Mouse (Mus musculus) gastrocnemius, postnatal 10 days (tissue): ENCODE measurements at regions not wholly inside any gene's neighbourhood (a gene's known extent, or its start where the extent isn't known, plus 50 kb on each side); places are given as distances from the start of the nearest gene placed in this dataset.

Source experiments
- DNase-seq: peaks from one replicate; pipeline ENCODE4 v3.0.0; 2021; ENCODE audit warnings: mixed read lengths

DNA sequence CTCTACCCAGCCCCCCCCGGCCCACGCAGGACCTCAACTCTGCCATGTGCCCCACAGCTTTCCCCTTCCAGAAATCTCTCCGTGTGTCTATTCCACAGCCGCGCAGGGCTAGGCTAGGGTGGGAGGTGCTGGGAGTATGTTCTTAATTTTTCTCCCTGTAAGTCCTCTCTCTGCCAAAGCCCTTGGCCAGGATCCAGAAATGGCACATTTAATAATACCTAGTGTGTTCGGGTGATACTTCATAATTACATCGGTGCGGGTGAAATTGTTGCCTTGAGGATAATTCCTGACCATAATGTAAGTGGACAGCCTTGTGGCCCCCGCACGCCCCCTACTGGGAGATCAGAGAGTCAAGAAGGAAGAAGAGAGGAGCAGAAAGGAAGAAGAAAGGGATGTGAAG lies 1093.5 kb downstream of the Mrps31 start:
- DNase-seq: peak; percentile 66

DNA sequence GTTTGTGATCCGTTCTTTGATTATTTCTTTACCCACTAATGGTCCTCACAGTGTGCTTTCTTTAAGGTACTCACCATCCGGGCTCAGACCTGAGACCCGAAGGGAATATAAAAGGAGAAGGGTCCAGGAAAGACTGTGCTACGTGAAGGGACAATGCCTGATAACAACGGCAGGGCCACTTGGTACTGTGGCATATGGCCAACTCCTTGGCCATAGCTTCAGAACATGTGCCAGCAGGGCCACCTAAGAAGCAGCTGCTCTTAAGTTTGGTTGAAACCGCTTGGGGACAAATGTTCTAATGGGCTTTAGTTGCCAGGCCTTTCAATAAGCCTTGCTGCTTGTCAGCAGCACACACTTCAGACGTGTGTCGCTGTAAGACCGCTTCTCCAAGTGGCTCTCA lies 1094.1 kb downstream of the Mrps31 start:
- no peak for DNase-seq

DNA sequence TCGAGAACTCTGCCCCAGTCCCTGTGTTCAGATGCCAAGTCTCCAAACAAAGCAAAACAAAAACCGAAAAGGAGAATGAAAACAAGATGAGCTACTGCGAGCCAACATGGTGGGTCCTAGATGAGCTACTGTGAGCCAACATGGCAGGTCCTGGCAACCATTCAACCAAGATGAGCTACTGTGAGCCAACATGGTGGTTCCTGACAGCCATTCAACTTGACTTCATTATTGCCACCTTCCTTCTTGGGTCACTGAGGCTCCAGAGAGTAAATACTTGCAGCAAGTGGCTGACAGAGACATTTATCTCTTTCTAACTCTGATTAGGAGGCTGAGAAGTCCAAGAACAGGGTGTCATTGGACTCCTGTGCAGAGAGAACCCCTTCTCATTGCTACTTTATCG lies 1094.8 kb downstream of the Mrps31 start:
- no peak for DNase-seq

DNA sequence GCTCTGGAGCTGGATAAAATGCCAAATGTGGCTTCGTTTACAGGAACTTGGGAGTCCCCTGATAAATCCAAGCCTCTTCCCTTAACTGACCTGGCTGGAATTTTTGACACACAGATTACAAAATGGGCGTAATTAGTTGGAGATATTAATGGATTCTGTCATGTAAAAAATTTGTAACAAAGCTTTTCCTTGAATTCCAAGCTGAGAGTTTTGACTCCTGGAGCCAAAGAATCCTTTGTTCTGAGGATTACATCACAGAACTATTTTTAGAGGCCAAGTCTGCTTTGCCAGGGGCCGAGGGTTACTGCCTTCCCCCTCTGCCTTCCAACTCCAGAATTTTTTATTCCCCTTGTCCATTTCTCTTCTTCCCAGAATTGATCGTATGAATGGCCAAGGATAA lies 1096.5 kb downstream of the Mrps31 start:
- DNase-seq: no peak

DNA sequence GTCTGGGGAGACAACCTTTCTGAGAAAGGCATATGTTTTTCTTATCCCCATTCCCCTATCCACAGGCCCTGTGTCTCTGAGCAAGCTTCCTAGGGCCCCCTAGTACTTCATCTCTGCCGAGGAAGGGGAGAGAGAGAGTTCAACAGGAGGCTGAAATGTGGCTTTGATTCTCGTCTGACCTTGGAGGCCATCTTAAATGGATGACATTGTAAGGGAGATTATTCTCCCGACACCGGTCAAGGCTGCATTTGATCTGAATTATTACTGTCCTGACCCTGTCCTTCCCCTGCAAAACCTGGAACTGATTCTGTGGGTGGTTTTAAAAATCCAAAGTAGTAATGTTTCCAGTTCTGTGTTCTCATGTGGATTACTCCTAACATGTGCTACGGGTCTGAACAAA lies 1098.9 kb downstream of the Mrps31 start:
- no peak for DNase-seq

DNA sequence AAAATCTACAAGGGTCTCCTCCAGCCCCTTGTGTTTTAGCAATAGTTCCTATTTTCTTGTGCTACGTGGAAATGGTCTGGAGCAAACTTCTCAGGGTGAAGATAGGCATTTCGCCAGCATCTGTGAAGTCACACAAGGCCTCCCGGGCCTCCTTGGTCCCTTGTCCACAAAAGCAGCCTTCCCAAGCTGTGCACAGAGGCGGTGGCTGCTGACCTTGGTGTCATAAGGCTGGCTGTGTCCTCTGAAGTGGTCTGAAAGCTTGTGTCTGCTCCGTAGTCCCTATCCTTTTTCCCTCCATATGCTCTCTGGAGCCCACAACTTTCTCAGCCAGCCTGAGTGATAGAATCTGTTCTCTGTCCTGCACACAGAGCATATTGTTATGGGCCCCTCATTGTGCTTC lies 1099.4 kb downstream of the Mrps31 start:
- DNase-seq: no peak

DNA sequence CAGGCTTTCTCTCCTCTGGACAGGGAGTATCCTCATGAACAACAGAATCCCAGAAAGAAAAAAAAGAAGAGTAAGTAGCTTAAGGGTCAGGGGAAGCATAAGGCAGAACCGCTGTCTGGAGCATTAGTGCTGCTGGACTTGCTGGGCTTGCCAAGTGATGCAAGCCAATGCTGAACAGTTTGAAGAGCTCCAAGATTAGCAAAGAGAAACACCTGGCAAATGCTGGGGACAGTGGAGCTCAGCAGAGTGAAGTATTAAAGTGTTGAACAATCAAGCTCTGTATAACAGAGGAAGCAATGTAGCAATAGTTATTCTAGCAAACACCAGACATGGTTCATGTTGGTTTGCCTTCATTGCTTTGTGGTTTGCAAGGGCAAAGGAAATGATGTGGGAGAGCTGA lies 1100.1 kb downstream of the Mrps31 start:
- no peak for DNase-seq

DNA sequence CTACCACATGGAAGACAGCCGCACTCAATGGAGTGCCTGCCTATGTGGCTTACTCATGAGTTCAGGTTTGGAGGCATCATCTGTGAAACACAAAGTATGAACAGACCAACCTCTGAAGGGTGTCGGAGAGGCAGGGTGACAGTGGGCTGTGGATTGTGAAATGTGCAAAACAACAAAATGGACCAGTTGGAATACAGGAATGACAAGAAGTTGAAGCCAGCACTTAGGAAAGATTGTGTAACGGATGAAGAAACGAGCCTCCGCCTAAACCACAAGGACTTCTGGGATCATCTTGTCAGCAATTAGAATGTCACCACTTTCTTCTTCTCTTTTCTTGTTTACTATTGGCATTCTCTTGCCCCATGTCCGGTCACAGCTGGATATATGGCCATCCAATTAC lies 1100.6 kb downstream of the Mrps31 start:
- no peak for DNase-seq

DNA sequence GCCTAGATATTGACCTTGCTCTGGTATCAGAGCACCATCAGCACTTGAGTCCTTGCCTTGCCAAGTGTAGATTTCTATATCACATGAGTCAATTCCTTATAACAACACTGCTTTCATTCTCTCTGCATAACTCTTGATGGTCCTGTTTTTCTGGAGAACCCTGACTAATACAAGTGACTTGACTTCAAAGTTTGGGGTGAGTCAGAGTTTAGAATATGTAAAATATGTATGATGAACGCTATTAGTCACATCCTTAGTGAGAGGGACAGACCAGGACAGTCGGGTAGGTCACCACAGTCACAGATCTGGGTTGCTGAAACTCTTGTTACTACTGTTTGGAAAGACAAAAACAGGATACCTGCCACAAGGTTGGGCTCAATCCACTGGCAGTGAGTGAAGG lies 1105.3 kb downstream of the Mrps31 start:
- no peak for DNase-seq

DNA sequence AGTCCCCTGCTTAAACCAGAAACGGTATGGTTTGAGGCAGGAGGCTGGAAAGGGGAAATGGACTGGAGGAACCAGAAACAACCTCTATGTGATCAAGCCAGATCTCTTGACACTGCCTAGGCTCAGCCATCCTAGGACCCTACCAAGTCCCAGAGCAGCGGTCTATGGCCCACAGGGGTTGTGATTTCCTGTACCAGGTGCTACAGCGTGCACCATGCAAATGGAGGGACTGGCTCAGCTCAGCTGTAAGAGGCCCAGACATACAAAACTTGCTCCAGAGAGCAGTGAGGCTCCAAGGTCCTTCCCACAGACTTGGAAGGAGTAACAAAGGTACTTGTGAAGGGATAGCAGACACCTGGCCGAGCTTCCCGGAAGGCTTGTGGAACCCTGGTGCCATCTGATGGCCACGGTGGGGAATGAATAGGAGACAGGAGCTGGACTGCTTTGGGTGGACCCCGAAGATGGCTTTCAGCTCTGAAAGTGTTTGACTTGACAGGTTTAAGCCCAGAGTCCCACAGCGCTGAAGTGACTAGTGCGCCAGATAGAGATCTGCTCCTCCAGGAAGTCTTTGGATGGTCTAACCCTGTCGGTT lies 1120.5 kb downstream of the Mrps31 start:
- no peak for DNase-seq

DNA sequence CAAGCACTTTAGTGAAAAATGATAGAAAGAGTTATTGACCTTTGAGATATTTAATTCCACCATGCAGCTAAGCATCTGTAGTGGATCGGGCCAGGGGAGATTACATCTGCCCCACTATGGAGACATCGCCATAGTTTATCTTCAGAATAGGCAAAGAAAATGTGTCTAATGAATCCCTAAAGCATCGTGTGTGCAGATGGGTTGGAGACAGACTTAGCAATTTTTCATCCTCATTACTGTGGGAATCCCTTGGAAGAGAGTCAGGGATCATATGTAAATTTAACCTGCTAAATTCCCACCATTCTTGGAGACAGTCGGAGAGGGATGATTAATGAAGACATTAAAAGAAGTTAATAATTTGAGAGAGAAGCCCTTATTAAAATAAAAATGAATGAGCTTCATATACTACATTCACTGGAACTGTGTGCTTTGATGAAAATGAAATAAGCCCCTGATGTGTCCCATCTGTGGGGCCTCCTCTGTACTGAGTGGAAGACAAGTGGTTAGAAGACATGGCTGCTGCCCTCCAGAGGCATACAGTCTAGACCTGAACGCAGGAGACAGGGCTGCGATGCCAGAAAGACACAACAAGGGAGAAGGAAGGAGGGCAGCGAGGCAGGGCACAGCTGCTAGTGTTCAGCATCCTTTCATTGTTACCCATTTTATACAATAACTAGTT lies 1126.7 kb downstream of the Mrps31 start:
- DNase-seq: no peak

DNA sequence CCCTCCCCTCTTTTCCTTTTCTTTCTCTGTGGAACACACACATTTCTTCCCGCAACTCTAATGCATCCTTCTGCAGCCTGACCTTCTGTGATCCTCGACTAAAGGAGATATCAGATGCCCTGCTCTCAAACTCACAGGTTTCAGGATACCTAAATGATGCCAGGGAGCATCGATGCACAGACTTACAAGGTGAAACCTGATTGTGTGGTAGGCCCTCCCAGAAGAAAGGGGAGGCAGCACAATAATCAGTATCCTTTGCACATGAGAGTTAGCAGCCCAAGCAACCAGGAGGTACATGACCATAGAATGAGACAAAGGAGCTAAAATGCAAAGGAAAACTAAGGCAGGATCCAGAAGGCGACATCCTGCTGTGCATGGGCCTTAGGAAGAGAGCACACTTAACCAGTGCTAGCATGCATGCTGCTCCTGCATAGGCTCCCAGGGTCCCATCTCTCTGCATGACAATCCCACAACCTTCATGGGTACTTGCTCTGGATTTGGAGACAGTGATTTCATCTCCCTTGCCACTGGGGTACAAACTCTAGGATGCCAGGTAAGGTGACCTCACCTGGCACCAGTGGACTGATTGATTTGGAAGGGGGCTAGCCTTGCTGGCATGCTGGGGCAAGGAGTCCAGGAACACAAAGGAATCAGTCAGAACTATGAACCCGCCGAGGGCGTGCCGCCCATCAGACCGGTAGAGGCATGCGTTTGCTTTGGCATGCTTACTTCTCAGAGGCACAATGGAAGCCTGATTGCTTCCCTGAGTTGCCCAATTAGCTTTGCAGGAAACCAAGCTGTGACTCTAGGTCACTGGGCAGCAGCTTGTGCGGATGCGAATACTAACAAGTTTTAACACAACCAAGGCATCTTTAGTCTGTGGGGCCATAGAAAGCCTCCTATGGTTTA lies 1142.7 kb downstream of the Mrps31 start:
- no peak for DNase-seq

DNA sequence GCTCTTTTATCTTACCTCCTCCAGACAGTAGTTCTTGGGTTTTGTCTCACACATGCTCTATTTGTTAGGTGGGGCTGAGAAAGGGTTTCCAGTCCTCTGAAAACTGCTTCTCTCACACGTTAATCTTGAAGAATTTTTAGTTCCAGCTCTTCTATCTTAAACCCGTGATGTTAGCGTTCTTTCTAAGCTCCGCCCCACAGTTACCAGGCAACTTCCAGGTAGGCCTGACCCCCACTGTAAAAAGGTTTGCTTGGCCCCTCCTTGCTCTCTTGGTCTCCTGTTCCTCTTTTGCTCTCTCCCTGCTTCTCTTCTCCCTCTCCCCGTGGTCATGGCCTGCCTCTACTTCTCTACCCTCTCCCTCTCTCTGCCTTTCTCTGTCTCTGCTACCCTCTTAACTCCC lies 1149.7 kb downstream of the Mrps31 start:
- DNase-seq: no peak

DNA sequence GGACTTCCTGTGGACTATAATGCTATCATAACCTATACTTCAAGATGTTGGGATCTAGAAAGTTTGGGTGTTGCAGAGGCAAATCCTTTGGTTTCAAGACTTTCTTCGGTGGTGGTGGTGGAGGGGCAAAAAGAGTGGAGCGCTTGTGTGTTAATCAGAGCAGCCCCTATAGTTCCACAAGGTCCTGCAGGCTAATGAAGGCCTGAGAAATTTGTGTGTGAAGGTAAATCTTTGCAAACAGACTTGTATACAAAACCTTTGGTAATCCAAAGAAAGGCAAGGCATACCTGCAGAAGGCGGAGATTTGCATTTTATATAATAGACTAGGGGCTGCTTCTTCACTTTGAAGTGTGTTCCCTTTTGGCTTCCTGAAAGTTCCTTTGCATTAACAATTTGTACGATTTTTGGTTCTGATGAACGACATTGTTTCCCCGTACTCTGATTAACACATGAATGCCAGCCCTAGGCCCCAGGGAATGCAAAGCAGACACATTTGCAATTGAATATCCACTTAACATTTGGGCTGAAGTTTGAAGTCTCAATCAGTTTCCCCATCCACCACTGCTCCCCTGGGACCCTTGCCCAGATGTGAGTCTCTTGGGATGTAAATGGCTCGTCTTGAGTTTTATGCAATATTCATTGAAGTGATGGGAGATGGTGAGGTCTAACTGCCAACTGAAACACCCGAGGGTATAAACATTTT lies 1150.7 kb downstream of the Mrps31 start:
- DNase-seq: no peak

DNA sequence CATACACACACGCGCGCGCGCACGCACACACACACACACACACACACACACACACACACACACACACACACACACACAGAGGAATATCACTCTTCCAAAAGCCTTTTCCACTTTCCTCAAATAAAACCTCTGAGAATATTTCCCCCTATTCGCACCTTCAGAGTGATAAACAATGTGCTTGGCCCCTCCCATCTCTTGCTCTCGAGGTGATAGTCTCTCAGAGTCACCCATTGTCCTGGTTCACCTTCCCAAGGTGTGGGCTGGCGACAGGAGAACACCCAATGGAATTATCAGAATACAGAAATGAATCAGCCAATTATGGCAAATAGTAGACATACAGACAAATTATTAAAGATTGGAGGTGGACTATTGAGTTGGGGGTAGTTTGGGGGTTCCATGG lies 1151.3 kb downstream of the Mrps31 start:
- DNase-seq: no peak

DNA sequence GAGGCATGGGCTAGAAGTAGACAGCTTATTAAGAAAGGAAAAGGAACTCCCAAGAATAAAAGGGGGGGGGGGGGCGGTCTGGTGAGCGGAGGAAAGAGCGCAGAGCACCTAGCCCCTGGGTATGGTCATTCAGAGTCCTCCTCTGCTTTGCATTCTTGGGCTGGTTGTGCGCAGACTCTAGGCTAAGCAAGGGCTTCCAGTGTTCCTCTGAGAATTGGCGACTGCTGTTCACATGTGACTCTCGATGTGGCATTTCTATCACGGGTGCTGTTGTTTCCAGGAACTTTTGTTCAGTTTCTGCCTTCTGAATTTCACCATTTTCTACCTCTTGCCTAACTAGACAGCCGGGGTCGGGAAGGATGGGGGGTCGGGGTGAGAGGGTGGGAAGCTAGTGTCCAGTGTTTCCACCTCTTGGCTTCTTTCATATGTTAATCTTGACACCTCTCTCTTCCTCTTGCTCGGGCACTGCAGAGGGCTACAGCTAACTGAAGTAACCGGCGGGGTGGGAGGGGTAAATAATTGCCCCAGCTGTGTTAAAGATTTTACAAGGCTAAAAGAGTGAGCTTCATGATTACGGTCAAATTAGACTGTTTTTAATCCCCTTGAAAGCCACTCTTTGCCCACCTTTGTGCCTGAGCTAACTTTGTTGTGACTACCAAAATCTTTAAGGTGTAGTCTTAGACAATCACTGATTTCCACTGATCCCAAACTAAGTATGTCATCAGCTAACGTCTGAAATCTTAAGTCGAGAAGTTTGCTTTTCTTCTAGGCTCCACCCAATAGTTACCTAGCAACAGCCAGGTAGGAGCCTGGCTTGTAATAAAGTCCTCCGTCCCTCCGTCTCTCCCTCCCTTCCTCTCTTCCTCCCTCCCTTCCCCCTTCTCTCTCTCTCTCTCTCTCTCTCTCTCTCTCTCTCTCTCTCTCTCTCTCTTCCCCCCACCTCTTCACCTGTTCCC lies 1152.2 kb downstream of the Mrps31 start:
- DNase-seq: no peak

DNA sequence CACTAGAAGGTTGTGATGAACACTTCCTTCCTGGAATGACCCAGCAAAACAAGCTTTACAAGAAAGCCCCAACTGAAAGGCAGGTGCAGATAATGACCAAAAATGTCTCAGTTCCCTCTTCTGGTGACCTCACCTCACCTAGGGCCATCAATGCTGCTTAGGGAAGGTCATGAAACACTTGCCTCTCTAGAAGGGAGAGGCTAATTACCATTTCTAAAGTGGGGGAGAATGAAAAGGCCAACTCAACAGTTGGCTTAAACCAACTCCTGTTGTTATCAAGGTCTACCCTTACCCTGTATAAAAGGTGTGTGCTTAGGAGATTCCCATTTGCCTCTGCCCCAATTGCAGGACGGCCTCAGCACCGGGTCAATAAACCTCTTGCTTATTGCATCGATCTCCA lies 1156.7 kb downstream of the Mrps31 start:
- no peak for DNase-seq

DNA sequence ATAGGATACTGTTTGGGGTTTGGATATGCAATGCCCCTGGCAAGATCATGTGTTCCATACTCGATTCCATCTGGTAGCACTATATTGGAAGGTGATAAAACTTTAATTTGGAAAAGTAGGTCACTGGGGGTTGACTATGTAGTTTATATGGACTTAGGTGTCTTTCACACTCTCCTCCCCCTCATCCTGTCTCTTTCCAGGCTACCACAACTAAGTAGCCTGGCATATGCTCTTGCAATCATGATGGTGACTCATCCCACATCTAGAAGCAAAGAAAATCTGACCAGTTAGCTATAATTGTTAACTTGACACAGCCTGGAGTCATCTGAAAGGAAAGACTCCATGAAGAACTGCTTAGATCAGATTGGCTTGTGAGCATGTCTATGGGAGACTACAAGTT lies 1154.3 kb downstream of the Adam3 start:
- no peak for DNase-seq

DNA sequence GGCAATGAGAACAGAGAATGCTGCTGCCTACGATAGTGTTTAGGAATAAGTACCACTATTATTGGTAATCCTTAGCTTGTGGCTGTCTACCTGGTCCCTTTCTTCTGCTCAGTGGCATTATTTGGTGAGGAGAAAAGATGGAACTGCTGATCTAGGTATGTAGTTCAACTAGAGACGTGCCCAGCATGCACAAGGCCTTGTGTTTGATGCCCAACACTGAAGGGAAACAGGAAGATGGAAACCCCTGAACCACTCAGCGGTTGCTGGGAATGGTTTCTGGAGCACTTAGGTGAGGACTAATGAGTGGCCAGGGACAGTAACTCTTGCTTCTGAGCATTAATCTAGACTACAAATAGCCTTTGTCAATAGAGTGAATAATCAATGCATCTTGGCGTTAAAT lies 1145.5 kb downstream of the Adam3 start:
- no peak for DNase-seq

DNA sequence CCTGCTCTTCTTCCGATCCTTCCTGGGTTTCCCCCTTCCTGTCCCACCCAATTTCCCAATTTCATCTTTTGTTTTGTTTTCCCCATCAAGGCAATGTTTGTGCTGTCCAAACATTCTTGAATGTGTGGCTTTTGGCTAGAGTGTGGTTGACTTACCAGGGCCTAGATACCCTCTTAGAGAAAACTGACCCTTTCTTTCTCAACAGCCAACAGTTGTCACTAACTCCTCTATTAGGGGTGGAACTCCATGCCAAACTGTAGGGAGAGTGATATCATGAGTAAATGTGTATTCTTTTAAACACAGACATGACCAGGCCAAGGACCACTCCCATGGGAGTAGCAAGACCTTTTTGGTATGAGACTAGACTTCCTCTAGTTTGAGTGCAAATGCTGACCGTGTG lies 1145.0 kb downstream of the Adam3 start:
- DNase-seq: no peak
